Mouse (Mus musculus) G1E (cell line): Measurements from ENCODE around the gene Vmn2r8. TPM values are rescaled to one million over a fixed set of nuclear protein-coding genes. Genes with fewer than 3 reads are reported as not detected.
A peak's percentile ranks its signal among the peaks of the same experiment; 100 is the strongest.
"Not testable (repeated sequence)": the region's sequence is repeated elsewhere in the genome, so short reads cannot be mapped to it uniquely, and the experiment has no call there.

Source experiments
- ATAC-seq: 2 replicates; pipeline ENCODE4 v1.8.0; 2016; ENCODE audit warnings: mild to moderate bottlenecking; ENCODE audit not compliant: insufficient number of reproducible peaks, poor library complexity, low FRiP score, severe bottlenecking; ENCODE audit errors: extremely low read depth
- DNase-seq: peaks from one replicate; pipeline ENCODE4 v3.0.0; 2012; ENCODE audit warnings: low spot score
- H3K27me3 ChIP-seq: 2 replicates; pipeline ENCODE4 v1.6.1; 2012; ENCODE audit warnings: mild to moderate bottlenecking, low read length, inconsistent platforms; ENCODE audit not compliant: insufficient read depth
- H3K36me3 ChIP-seq: replicated peaks from 2 replicates; pipeline ENCODE3; 2012; ENCODE audit warnings: mild to moderate bottlenecking, inconsistent platforms
- H3K4me1 ChIP-seq: 2 replicates; pipeline ENCODE4 v1.6.1; 2012; ENCODE audit warnings: low read depth, low read length, inconsistent platforms, mixed read lengths; ENCODE audit not compliant: insufficient read depth
- H3K4me3 ChIP-seq: 2 replicates; pipeline ENCODE4 v1.5.1; 2012; ENCODE audit warnings: low read depth, mild to moderate bottlenecking, inconsistent platforms, low read length, moderate library complexity, mixed read lengths
- H3K9me3 ChIP-seq: replicated peaks from 2 replicates; pipeline ENCODE4 v1.6.1; 2012; ENCODE audit warnings: inconsistent platforms
- CTCF ChIP-seq: IDR thresholded peaks from 2 replicates; pipeline ENCODE4 v1.5.1; 2012; ENCODE audit warnings: low read depth, low read length, inconsistent platforms, mixed read lengths
- GATA1 ChIP-seq: IDR thresholded peaks from 2 replicates; pipeline ENCODE4 v1.6.1; 2012; ENCODE audit warnings: borderline replicate concordance, low read length, inconsistent platforms, mixed read lengths
- GATA2 ChIP-seq: IDR thresholded peaks from 2 replicates; pipeline ENCODE4 v1.6.1; 2012; ENCODE audit warnings: low read depth, low read length, inconsistent platforms, borderline replicate concordance
- POLR2AphosphoS5 ChIP-seq: IDR thresholded peaks from 2 replicates; pipeline ENCODE4 v1.6.1; 2012; ENCODE audit warnings: low read depth, low read length, inconsistent platforms; ENCODE audit not compliant: insufficient replicate concordance
- TAL1 ChIP-seq: conservative IDR thresholded peaks from 2 replicates; pipeline ENCODE4 v1.6.1; 2012; ENCODE audit warnings: low read depth, low read length, inconsistent platforms, mixed read lengths
- polyA plus RNA-seq: library from polyadenylated mRNA; stranded (reverse); fragments of >175 nt; gene quantifications from 2 replicates; pipeline ENCODE4 v1.2.3, GENCODE M21; 2012
- total RNA-seq, 2 experiments: library from RNA; stranded (forward) in 1 of 2; stranded (reverse) in 1 of 2; fragments of 200-1000 nt in 1 of 2; fragments of >200 nt in 1 of 2; fragmentation: Nextera tagmentation in 1 of 2; gene quantifications; 2 replicates each; pipeline ENCODE4 v1.2.3; 2014 to 2017

Vmn2r8 gene
- total RNA-seq (2014; fragmentation: Nextera tagmentation): not detected in 2 replicates
- under 0.01 and 0.05 TPM in 2 replicates for total RNA-seq (2017)
- polyA plus RNA-seq: not detected in 2 replicates

GRCm38 (mm10) chr5:108808750-108809149 lies at the start of gene Vmn2r8:
Gene Vmn2r8, minus strand, starts transcription at chr5:108808850.
- not testable (repeated sequence) for H3K4me3 ChIP-seq

GRCm38 (mm10) chr5:108852501-108852900 lies 43.9 kb upstream of the Vmn2r8 start, which contains the start of gene Vmn2r9:
Gene Vmn2r9, minus strand, starts transcription at chr5:108852601.
- not testable (repeated sequence) for H3K4me1 ChIP-seq, H3K36me3 ChIP-seq, H3K27me3 ChIP-seq, H3K9me3 ChIP-seq, H3K4me3 ChIP-seq, DNase-seq, ATAC-seq

More at GRCm38 (mm10) chr5:108808750-108809149, at the start of gene Vmn2r8:
- H3K4me1 ChIP-seq, DNase-seq, H3K36me3 ChIP-seq, H3K9me3 ChIP-seq, H3K27me3 ChIP-seq, ATAC-seq: not testable (repeated sequence)

- ATAC-seq (no peak), DNase-seq (no peak)
- Histone ChIP-seq H3K9me3 (no peaks in the 10 kb centered on the region), H3K4me3 (no peak overlapping the region), H3K4me1 (no peaks in the 10 kb centered on the region), H3K36me3 (no peaks in the 10 kb centered on the region), H3K27me3 (no peaks in the 10 kb centered on the region)
- TF ChIP-seq GATA2 (no peak), POLR2AphosphoS5 (no peak), CTCF (no peak), TAL1 (no peak), GATA1 (no peak)
Observed at GRCm38 (mm10) chr5:108849466-108849865, 40.8 kb upstream of the Vmn2r8 start.

GRCm38 (mm10) chr5:108836156-108836555 lies 27.5 kb upstream of the Vmn2r8 start:
- Histone ChIP-seq H3K4me3 (no peak overlapping the region), H3K27me3 (no peaks in the 10 kb centered on the region), H3K36me3 (no peaks in the 10 kb centered on the region), H3K9me3 (no peaks in the 10 kb centered on the region), H3K4me1 (no peaks in the 10 kb centered on the region)
- ATAC-seq: peak; percentile 4; the same call in 1 of the 2 replicates
- no peak for DNase-seq
- TF ChIP-seq POLR2AphosphoS5 (no peak), GATA2 (no peak), TAL1 (no peak), CTCF (no peak), GATA1 (no peak)

- Histone ChIP-seq H3K9me3 (no peaks in the 10 kb centered on the region), H3K36me3 (no peaks in the 10 kb centered on the region), H3K4me1 (no peaks in the 10 kb centered on the region), H3K4me3 (no peak overlapping the region), H3K27me3 (no peaks in the 10 kb centered on the region)
- DNase-seq: no peak
- TF ChIP-seq POLR2AphosphoS5: no peak
- no peak for TF ChIP-seq GATA2
- no peak for TF ChIP-seq GATA1
- TF ChIP-seq TAL1: no peak
- no peak for TF ChIP-seq CTCF
- ATAC-seq: no peak
Observed at GRCm38 (mm10) chr5:108823276-108823675, 14.6 kb upstream of the Vmn2r8 start.

- H3K27me3 ChIP-seq: no peaks in the 10 kb centered on the region
- H3K4me1 ChIP-seq: no peaks in the 10 kb centered on the region
- TF ChIP-seq GATA1 (no peak), GATA2 (no peak), CTCF (no peak), POLR2AphosphoS5 (no peak), TAL1 (no peak)
- ATAC-seq (no peak), DNase-seq (no peak)
- no peak overlapping the region for H3K4me3 ChIP-seq
- H3K9me3 ChIP-seq: no peaks in the 10 kb centered on the region
- no peaks in the 10 kb centered on the region for H3K36me3 ChIP-seq
Observed at GRCm38 (mm10) chr5:108803646-108804045, 5.0 kb downstream of the Vmn2r8 start.

GRCm38 (mm10) chr5:108795263-108795662 lies 13.4 kb downstream of the Vmn2r8 start, which contains the start of gene Tmed11:
Gene Tmed11, minus strand, starts transcription at chr5:108795363.
- H3K9me3 ChIP-seq, H3K4me1 ChIP-seq, ATAC-seq, H3K27me3 ChIP-seq, DNase-seq, H3K4me3 ChIP-seq, H3K36me3 ChIP-seq: not testable (repeated sequence)

GRCm38 (mm10) chr5:108790385-108790784 lies 18.3 kb downstream of the Vmn2r8 start:
- not testable (repeated sequence) for H3K36me3 ChIP-seq, H3K27me3 ChIP-seq, H3K4me3 ChIP-seq, H3K4me1 ChIP-seq, ATAC-seq, H3K9me3 ChIP-seq, DNase-seq
